Mouse (Mus musculus) spleen, adult 12 weeks (tissue): ENCODE results near the gene Scly.
A peak's percentile ranks its signal among the peaks of the same experiment; 100 is the strongest.

Source experiments
- DNase-seq: peaks from one replicate; pipeline ENCODE4 v3.0.0; 2022; ENCODE audit warnings: low spot score

Scly gene

GRCm38 (mm10) chr1:91297799-91298744 lies at the start of gene Scly:
TSS of gene Scly (plus strand) at chr1:91298338.
- peak; percentile 94 for DNase-seq

DNA sequence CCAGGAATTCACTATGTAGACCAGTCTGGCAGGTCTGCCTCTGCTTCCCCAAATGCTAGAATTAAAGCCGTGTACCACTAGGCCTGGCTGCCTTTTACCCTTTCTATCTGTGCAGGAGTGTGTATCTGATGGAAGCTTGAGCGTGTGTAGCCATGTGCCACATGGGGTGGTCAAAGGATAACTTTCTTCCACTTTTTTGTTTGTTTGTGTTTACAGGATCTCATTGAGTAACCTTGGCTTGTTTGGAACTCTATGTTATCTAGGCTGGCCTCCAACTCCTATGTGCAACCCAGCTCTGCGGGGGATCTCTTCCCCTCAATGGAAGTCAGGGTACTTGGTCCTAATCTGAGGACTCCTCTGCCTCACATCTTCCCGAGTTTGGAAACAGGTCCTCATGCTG lies 49.2 kb upstream of the Scly start:
- no peak for DNase-seq

- DNase-seq, result peak; percentile 85
Observed at GRCm38 (mm10) chr1:91249564-91250414, 48.3 kb upstream of the Scly start, which contains the start of gene Ube2f. TSS of gene Ube2f (plus strand) at chr1:91250304.

GRCm38 (mm10) chr1:91250415-91251147 lies 47.6 kb upstream of the Scly start:
- DNase-seq, result peak; percentile 27

- DNase-seq, result no peak
Observed at GRCm38 (mm10) chr1:91251148-91251650, 46.9 kb upstream of the Scly start.

DNA sequence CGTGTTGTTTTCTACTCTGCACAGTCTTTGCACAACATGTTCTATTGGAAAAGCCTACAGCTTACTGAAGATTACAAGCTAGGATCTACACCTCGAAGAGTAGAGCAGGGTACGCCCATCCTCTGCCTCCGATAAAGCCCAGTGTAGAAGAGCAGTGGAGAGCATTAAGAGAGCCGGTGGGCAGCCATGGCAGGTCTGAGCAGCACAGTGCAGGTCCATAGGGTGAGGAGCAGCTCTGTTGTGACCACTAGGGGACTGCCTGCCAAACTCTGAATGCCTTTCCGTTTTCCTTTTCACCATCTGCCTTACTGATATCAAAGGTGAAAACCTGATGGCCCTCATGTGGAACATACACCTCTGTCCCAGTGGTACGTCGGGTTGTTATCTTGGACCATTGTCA lies 46.2 kb upstream of the Scly start:
- peak; percentile 35 for DNase-seq

- no peak for DNase-seq
Observed at GRCm38 (mm10) chr1:91257918-91258317, 40.2 kb upstream of the Scly start.

GRCm38 (mm10) chr1:91259794-91260193 lies 38.3 kb upstream of the Scly start:
- no peak for DNase-seq

DNA sequence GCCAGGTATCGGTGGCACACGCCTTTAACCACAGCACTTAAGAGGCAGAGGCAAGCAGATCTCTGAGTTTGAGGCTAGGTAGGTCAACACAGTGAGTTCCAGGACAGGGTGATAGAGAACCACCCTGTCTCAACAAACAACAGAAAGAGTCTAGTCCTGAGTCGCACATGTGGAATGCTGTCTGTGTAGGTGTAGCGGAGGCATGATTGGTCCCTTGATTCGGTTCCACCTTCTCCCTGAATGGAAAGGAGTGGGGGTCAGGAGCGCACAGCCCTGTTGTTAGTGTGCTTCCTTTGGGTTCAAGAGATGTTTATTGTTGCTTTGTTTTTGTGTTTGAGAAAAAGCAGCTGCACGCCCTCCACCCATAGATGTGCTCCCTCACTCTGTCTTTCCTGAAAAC lies 35.6 kb upstream of the Scly start:
- no peak for DNase-seq

DNA sequence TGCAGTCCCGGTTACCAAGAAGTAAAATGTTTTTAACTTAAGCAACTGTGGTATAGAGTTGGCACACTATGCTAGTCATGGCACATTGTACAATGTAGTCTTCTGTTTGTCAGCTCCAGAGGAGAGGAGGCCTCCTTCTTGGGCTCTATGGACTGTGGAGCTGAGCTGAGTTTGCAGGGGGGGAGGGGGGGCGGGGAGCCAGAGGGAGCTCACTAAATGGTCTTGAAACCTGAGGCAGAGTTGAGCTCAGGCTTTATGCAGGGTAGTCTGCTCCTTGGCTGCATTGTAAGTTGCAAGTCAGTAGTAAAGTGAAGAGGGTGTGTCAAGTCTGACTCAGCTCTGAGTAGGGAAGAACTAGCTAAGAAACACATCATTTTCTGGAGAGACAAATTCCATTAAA lies 25.9 kb upstream of the Scly start:
- DNase-seq, result no peak

GRCm38 (mm10) chr1:91276581-91276980 lies 21.6 kb upstream of the Scly start:
- no peak for DNase-seq

DNA sequence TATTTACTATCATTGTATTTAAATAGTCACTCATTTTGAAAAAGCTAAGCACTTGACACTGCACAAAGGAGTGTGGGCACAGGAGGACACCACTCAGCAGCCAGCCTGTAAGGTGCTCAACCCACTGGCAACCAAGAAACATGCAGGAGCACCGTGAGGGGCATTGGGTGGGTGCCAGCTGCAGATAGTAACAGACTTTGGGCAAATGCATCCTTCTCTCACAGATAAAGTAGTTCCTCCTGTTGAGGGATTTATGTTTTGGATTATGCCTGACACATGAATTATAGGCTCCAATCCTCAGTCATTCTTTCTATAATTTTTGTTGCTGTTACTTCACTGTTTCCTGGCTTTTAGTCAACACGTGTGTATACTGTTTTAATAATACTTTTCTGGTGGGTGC lies 20.7 kb upstream of the Scly start:
- DNase-seq, result no peak

DNA sequence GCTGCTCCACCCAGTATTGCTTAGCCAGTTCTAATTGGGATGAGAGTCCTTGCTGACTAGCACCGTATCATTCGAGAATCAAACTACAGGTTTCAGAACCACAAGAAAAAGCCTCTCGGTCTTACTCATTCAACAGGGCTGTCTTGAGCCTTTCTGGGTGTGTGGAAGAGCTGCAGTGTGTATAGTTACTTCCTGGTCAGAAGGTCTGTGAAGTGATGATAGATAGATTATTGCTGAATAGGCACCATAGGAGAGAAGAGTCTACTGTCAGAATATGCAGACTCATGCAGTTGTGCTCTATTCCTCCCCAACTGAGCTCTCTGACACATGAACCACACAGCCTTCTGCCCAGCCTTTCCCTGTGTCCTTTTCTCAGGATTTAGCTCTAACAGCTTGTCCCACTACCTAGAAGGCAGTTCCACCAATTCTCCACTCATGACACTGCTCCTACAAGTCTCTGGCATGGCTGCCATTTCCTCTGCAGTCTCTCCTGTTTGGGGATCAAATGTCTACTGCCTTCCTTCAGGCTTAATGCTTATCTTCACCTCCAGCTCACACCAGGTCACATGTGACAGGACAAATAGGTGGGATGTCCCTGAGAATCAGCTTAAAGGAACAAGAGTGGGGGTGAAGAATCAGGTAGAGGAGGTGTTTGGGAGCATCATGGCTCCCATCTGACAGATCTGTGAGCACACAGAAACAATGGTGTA lies 19.6 kb upstream of the Scly start:
- no peak for DNase-seq

DNA sequence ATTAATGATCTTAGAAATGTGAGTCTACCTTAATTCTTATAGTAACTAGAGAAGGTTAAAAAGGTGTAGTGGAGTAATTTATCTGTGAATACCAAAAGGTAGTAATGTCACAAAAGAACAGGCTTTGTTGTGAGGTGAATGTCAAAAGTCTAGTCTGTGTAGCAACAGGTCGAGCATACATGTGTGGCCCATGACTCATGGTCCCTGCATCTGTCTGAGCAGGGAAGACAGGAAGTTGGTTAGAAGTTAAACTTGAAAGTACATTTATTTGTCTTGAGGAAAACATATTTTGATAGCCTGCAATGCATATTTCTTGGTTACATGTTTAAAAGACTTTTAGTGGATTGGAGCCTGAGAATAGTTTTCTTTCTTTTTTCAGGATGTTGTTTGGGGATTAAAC lies 19.0 kb upstream of the Scly start:
- no peak for DNase-seq

- DNase-seq, result no peak
Observed at GRCm38 (mm10) chr1:91282582-91282981, 15.6 kb upstream of the Scly start.

GRCm38 (mm10) chr1:91289375-91289774 lies 8.8 kb upstream of the Scly start:
- DNase-seq, result no peak

DNA sequence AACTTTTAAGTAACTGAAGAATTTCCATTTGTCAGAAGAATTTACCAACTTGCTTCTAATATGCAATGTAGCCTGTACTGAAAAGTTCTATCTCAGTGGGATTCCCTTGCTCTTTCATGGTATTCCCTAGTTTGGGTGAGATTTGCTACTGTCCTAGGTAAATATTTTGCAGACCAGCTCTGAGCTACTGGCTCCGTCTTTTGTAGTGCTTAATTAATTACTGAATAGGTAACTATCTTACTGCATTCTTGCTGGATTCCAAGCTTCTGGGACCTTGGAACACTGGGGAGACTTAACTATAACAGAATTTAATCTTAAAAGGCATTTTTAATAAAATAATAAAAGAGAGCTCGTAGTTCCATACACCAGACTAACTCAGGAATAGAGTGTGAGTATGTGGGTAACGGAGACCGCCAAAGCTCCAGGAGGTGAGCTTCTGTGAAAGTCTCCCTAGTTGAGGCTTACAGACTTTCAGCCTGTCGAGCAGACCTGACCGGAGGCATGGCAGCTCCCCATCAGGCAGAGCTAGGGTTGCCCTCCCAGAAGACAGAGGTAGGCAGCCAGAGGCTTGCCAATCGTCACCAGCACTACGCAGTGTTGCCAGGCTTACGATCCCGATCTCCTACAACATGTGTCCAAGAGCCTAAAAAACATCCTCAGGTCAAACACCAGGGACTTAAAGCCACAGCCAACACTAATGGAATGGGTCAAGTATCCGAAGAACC lies 5.9 kb upstream of the Scly start:
- no peak for DNase-seq

DNA sequence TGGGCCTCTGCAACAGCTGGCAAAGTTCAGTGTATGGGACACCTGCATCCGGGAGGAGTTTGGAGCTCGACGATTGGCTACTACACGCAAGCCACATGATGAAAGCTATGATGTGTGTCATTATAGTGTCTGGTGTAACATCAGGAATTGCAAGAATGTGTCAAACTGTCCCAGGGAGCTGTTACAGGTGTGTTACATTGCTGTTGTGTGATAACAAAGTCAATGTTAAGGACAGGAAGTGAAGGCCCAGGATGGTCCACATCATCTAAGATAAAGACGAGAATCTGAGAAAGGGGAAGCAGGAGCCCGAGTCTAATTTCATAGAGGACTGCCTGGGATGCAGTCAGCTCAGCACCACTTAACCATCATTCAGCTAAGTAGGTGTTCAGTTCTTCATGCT lies 2.6 kb upstream of the Scly start:
- no peak for DNase-seq

DNA sequence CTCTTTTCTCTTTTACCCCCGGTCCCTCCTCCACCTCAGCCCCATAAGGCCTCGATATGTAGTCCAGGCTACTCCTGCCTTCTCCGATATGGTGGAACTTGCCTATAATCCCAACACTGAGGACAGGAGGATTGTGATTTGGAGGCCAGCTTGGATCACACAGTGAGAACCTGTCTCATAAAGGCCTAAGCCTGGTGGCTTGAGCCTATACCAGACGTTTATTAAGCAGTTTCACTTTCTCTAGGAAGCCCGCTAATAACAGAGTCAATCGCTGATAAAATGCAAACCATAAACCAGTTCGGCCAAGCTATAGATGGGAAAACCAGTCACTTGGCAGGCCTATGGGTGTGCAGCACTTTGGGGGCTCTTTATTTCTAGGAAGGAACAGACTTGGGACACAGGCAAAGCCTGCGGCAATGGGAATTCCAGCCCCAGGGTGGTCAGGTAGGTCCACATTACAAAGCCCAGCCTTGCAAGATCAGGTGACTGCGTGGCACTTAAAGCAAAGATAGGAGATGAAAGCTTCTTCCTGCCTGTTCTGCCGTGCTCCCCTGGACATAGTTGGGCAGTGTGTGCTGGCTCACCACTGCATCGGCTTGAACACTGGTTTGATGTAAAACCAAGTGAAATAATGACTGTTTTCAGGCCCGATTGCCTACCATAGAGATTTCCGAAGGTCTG lies 1.0 kb downstream of the Scly start:
- peak; percentile 30 for DNase-seq
